Mouse (Mus musculus) adipocyte (in vitro differentiated cells): Measurements from ENCODE around the gene Card9.
"Not testable (repeated sequence)": the region's sequence is repeated elsewhere in the genome, so short reads cannot be mapped to it uniquely, and the experiment has no call there.

Source experiments
- DNase-seq: peaks from one replicate; pipeline ENCODE4 v3.0.0-alpha.2; 2016; ENCODE audit warnings: low spot score

The Card9 gene

DNA sequence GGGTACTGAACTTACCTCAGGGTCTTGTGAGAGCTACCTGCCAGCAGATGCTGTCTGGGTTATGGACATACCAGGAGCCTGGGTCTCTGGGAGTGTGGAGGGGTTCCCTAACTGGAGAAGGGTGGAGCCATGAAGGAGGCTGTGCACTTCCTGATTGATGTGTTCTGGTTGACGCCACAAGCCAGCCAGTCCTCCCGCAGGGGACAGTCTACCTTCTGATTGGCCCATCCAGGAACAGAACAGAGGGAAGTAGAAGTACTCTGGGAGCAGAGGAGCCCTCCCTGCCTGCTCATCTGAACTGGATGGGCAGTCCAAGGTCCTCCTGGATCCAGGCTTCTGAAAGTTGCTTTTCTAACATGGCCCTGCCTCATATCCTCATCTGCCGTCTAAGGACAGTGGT, at the start of gene Card9:
Gene Card9 (minus strand): TSS at position 147 of the 400 bp plus-strand sequence.
- DNase-seq = no peak

DNA sequence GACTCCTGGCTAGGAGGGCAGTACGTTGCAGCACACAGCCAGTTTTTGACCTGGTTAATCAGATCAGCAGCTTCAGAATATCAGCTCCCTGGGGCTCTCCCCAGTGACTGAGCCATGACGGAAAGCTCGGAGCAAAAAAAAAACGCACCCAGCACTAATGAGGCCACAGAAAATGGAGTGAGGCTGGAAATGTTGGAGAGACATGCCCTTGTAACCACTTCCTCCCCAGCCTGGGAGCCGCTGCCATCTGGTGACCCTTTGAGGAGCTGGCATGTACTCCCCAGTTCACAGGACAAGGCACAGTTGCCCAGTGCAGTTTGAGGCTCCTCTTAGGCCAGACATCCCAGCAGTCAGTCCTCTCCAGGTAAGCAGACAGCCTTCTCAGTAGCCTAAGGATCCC, 49.4 kb upstream of the Card9 start:
- DNase-seq = peak; percentile 26

DNA sequence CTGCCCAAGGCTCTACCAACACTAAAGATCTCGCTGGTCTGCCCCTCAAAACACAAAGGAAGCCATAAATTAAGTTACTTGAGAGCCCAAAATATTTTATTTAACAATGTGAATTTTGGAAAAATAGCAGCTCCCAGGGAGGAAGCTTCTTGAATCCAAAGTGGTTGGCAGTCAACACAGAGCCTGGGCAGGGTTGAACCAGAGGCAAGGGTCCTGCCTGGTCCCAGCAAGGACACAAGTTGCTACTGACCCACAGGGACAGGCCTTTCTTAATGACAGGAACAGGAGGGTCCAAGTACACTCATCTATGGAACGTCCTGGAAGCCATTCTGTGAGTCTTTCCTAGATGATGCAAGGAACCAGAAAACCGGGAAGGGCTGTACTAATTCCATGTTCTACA, 48.6 kb upstream of the Card9 start:
- no peak for DNase-seq

DNA sequence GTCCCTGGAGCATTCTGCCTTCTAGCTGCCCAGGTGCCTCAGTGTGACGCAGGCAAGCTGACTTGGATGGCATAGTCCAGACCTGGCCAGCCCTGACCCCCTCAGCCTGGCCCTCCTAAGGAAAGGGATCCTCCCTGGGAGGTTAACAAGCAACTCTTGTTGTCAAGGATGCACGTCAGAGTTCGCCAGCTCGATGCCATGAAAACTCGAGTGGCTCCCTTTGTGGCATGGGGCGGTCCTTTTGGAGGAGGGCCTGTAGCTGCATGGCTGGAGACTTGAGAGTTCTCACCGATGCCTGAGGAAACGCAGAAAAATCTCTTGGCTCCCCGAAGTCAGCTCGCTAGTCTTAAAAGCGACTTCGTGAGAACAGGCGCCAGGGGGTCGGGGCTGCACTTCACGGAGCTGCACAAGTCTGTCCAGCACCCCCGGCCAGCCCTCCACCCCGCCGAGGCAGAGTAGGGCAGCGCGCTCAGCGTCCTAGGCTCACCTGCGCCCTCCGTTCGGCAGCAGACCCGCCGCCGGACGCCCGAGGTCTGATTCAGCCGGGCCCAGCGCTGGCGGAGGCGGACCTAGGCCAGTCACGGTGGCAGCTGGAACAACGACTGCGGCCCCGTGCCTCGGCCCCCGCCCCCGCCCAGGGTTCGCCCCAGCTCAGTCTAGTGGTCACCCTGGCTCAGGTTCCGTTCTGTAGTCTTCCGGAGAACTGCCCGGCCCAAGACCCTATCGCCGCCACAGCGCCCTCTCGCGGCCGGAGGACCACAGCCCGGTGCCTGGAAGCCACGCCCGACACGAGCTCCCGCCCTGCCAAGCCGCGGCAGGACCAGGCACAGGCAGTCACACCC, 48.0 kb upstream of the Card9 start, which contains the start of gene Inpp5e:
Gene Inpp5e (minus strand): TSS at position 689 of the 842 bp plus-strand sequence.
- peak; percentile 92 for DNase-seq

DNA sequence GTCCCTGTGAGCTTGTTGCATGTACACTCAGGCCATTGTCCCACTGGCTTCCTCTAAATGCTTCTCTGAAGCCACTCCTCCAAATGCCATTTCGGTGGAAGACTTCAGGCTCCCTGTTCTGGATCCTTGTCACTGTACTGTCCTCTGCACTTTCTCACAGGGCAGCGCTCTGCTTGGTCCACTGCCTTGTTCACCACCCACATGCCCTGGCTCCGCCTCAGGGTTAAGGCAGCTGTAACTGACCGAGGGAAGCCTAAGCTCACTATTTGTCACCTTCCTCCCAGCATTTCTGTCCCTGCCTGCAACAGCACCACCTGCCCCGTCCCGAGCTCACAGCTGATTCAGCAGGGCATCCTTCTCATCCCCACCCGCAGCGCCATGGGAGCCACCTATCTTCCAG, 42.6 kb upstream of the Card9 start:
- DNase-seq = no peak

DNA sequence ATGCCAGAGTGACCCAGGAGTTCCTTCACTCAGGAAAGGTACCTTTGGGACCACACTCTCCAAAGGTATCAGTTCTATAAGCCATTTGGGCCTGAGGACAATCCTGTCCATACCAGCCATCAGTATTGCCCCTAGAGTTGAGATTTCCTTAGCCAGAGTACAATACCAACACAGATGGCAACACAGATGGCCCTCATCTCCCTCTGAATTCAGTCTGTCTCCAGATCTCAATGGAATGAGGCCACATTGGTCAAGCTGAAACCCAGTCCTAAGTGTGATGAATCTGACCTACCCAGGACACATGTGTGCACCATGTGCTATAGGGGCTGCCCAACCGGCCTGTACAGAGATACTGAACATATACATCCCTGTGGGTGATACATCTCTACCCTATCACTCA, 41.5 kb upstream of the Card9 start:
- DNase-seq = no peak

DNA sequence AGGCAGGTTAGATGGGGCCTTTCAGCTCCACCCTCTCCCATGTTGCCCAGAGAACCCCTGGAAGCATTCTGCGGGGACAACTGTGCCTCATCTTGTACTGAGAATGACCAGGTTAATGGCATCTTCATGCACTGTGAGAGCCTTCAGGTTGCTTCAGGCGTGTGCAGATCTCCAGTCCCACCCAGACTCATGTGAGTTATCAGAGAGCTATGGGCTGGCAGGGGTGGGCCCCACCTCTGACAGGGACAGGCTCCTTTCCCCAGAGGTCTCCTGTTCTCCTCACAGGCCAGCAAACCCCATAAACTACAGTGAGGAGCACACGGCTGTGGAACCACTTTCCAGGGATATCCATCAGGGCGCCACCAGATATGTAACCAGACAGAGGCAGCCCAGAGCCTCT, 40.3 kb upstream of the Card9 start:
- no peak for DNase-seq

DNA sequence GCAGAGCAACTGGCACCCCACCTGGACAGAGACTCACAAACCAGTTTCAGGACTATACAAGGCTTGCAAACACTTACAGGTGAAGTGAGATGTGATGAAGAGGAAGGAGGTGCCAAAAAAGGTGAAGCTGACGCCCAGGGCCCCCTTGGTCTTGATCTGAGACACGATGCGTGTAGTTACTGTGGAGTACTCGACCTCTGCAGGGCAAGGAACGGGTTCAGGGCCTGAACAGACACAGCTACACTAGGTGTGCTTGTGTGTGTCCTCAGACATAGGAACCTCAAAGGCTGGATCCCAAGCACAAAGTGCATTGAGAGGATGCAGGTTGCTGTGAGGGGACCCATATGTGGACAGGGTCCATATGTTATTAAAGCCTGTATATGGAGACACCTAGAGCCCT, 39.6 kb upstream of the Card9 start:
- no peak for DNase-seq

DNA sequence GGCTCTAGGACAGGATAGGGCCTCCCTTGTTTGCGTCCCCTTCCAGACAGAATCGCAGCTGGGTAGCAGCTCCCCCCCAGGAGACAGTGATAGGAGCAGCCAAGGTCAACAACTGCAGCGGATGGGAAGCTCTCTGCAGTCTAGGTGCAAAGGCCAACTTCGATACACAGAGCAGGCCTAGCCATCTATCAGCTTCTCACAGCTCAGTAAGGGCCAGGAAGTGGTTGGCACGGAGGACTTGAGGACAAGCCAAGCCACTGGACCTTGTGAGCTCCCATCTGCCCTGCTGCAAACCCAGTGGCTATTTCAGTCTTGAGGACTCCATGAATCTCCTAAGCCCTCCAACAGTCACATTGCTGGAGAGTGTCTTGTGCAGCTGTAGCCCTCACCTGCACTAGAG, 38.9 kb upstream of the Card9 start:
- peak; percentile 34 for DNase-seq

DNA sequence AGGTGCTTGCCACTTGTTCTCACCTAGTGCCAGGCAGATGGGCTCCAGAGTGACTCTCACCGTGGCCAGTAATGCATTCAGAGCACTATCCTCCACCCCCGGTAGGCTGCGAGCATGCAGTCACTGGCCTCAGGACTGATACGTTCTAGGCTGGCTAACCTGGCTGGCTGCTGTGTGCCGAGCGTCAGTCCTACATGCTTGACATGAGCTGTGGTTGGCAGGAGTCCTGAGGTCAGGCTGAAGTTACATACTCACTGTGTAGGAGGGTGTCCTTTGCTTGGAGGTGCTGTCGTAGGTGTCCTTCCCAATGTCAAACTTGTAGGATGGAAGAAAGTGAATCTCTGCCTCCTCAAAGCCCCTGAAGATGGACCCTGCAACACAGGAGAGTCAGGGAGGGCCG, 38.3 kb upstream of the Card9 start:
- DNase-seq = no peak

DNA sequence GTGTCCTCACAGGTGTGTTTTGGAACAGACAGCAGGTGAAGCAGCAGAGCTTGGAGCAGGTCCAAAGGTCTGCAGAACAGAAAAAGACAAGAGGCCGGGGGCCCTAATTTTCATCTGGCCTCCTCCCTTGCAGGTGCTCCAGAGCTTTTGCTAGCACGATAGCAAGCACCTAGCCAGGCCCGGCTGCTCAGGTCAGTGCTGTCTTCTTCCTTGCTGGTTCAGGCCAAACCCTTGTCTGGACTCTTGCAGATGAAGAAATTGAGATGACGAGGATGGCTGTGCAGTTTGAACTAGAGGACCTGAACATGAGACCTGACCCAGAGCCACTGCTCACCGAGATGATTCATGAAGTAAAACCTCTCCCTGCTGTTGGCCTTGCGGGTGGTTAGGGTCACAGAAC, 30.9 kb upstream of the Card9 start:
- DNase-seq = no peak

DNA sequence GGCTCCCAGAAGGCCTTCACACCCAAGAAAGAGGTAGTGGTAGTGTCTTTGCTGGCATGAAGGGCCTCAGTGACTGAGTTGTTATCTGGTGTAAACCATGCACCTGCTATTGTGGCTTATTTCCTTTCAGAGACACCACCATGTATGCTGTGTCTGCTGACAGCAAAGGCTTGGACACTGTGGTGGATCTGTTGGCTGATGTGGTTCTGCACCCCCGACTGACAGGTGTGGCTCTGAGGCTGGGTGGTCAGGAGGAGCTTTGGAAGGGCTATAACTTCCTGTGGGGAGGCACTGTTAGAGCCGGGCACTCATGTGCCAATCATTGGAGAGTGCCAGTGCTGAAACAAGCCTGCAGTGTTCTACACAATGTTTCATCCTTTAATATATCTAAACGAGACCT, 30.2 kb upstream of the Card9 start:
- DNase-seq = no peak

DNA sequence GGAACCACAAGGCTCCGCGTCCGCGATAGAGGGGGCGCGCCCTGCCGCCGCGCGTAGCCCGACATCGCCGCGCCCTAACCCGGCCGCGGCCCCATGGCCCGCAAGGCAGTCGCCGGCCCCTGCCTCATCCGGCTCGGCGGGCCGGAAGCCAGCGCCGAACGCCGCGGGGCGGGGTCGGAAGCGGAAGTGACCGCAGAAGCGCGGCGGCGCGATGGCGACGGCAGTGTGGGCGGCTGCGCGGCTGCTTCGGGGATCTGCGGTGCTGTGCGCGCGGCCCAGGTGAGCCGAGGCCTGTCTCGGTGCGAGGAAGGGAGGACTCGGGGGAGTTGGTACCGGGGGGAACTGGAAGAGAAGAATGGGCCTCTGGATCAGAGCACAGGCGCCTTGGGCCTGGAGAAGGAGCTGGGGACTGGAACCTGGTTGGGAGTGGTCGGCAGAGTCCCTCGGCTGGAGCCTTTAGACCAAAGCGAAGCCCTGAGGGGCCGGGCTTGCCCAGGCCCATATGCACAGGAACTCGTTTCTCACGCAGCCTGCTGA, 28.5 kb upstream of the Card9 start, which contains the start of the genes Entr1 and Pmpca:
Gene Entr1 (minus strand): TSS at position 163 of the 537 bp plus-strand sequence.
Gene Pmpca (plus strand): TSS at position 186 of the 537 bp plus-strand sequence.
- DNase-seq = peak; percentile 68

DNA sequence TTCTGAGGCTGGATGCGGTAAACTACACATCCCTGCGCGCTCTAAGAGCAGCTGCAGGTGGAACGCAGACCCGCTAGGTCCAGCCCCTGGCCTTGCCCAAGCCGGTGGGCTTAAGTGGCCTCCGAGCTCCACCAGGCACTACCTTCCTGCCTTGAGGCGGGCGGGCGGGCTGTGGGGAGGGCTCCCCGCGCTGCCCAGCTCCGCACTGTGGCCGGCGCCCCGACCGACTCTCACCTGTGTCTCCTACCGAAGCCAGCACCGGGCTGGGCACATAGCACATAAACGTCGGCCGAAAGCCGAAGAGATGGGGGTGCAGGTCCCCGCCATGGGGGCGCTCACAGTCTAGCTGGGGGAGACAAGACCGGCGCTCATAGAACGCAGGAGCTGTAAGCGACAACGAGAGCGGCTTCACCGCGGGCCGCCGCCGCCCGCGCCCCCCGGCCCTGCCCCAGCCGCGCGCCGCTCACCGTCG, 28.0 kb upstream of the Card9 start:
- no peak for DNase-seq

DNA sequence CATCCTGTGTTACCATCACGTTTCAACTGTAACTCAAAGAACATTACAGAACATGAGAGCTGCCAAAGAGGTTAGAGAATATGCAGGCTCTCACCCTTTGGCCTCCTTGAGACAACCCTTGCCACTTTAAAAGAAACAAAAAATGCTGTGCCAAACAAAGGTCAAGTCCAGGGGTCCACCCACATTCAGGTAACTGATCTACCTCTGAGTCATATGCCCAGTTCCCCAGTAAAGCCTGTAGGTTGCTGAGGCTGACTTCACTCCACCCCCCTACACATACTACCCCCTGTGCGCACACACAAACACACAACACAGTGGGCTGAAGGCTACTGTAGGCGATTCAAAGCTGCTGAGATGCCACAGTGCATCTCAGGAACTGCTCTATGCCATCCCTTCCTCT, 27.0 kb upstream of the Card9 start:
- DNase-seq = no peak

DNA sequence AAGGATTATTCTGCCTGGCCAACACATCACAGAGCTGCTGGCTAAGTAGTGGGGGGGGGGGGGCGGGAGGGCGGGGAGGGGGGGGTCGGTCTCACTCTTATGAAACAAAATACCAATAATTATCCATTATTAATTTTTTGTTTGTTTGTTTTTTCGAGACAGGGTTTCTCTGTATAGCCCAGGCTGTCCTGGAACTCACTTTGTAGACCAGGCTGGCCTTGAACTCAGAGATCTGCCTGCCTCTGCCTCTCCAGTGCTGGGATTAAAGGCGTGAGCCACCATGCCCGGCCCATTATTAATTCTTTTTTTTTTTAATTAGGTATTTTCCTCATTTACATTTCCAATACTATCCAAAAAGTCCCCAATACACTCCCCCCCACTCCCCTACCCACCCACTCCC, 20.2 kb upstream of the Card9 start:
- not testable (repeated sequence) for DNase-seq

DNA sequence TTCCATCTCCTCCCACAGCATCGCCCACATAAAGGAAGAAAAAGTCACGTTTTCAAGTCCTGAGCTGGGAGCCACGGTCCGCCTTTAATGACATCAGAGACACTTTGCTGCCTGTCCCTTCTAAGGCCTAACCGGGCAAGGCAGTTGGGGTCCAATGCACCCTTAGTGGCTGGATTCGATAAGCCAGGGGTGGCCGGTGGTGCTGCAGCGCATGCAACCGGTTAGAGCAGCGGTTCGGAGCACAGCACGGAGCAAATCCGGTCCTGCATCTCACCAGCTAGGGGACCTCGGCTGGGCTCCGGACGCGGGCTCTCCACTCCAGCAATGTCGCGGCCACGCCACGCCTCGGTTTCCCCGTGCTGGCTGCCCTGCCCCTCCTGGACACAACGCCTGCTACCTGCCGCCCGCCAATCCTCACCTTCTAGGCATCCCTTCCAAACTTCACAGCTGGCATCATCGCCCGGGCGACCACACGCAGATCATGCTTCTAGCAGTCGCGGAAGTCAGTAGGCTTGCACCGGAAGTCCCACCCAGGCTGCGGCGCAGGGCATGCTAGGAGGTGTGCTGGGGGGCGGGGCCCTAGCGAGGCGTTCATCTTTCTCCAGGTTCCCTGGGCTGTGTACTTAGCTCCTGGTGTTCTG, 19.5 kb upstream of the Card9 start, which contains the start of gene Snapc4:
Gene Snapc4 (minus strand): TSS at position 523 of the 641 bp plus-strand sequence.
- peak; percentile 72 for DNase-seq

DNA sequence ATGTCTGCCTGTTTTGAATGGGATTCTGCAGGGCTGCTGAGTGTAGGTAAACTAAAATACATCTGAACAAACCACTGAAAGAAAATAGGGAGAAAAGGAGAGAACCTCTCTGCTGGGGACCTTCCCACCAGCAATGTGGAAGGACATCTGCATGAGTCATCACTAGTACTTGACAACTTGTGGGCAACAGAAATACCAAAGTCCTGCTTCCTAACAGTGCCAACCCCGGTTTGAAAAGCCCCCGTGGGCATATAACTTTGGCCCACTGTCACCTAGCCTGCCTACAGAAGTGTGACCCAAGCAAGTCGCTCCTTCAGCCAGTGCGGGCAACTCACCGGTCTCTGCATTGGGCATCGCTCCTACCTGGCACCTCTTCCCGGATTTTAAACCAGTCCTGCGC, 11.7 kb upstream of the Card9 start:
- DNase-seq = no peak

DNA sequence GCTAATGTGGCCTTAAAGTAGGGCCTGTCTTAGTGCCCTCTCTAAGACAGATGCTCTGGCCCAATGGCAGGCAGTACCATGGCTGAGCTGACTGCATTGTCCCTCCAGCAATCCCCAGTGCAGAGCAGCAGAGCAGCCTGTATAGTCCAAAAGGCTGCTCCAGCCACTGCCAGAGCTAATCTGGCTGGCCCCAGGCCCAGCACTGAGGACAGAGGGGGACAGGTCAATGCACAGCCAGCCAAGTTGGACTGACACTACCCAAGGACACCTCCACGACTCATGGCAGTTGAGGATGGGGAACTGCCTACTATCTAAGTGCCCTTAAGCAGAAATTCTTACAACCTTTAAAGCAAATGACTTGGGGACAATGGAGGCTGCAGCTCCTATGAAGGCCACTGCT, 7.9 kb upstream of the Card9 start:
- peak; percentile 10 for DNase-seq

DNA sequence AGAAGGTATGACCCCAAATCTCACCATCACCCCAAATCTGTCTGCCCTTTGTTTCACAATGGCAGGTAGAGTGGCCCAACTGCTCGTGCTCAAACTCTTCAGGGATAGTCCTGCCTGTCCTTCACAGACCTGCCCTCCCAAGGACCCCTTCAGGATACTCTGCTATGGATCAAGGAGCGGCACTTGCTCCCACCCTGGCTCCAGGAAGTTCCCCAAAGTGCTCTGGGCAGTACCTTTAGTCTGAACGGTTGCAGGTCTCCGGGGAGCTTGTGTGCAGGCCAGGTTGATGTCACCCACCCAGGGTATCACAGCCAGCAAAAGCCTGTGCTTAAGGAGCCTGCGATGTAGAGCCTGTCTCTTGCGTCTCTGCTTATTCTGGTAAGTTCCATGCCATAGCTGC, 7.2 kb upstream of the Card9 start:
- no peak for DNase-seq

DNA sequence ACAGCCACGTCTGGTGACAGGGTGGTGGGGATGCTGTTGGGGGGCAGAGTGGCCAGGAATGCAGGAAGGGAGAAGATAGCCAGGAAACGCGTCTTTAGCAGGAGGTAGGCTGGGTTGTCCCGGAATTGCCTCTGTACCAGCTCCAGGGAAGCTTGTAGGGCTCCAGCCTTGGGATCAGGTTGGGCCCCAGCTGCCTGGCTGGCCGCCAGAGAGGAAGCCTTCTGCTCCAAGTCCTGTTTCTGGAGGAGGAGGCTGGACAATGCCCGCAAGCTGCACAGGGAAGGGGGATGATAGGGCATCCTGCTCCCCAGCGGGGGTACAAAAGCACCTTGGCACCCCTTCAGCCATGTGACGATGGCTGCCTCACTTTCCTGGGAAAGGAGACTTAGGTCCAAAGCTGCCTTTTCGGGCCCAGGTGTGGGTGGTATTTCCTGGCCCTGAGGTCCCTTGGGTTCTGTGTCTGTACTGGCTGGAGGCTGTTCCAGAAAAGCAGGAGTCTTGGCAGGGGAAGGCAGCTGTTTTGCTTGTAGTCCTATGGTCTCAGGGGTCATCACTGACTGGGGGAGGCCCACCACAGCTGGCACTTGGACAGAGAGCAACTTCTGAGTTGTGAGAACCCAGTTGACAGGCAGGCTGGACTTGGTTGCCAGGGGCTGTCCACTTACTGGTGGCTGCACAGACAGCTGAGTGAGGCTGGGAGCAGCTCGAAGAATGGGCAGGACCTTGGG, 4.2 kb upstream of the Card9 start:
- DNase-seq = peak; percentile 80

DNA sequence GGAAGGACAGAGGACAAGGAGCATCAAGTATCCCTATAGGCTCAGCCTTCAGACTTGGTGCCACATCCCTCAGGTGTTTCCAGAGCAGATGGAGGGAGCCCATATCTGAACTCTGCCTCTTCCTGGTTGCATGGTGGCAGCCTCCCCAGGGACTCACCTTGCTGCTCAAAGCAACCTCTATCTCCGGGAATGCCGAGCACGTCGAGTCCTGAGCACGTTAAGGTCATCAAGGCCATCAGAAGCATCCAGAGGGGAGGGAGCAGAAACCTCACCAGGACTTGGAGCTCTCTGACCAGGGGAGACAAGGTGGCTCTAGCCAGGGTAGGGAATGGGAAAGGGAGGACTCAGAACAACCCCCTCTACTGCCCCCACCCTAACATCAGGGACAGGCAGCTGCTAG, 2.8 kb upstream of the Card9 start:
- no peak for DNase-seq
